Mouse (Mus musculus) yolk sac, embryonic 10.5 days (tissue): Measurements from ENCODE around the gene Naxd.

Source experiments
- DNase-seq: peaks from one replicate; pipeline ENCODE4 v3.0.0-alpha.2; 2017; ENCODE audit warnings: low spot score

Naxd gene

DNA sequence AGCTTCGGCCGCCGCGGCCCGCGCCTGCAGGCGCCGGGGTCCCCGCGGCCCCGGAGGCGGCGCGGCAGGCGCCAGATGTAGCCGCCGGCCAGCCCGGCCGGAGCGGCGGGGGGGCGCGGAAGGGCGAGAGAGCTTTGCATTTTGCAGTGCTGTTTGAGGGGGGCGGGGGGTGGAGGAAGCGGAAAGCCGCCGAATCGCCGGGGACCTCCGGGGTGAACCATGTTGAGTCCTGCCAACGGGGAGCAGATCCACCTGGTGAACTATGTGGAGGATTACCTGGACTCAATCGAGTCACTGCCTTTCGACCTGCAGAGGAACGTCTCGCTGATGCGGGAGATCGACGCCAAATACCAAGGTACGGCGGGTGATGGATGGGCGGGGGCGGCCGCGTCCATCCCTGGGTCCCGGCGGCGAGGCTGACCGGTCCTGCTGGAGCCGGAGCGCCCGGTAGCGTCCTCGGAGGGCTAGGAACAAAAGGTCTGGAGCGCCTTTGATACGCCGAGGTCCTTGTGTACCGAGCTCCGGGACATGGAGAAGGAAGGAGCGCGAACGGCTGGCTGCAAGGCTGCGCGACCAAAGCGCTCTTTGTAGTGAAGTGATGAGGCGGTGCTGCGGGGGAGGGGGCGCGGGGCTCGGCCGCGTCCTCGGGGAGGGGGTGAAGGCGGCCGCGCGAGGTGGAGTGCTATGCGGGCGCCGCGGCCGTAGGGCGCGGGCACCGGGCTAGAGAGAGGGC, 59.6 kb downstream of the Naxd start:
- DNase-seq: peak; percentile 49

GRCm38 (mm10) chr8:11557424-11557767, 60.1 kb downstream of the Naxd start:
- DNase-seq: no peak

- DNase-seq: peak; percentile 99
Observed at GRCm38 (mm10) chr8:11557768-11558629, 60.7 kb downstream of the Naxd start.

DNA sequence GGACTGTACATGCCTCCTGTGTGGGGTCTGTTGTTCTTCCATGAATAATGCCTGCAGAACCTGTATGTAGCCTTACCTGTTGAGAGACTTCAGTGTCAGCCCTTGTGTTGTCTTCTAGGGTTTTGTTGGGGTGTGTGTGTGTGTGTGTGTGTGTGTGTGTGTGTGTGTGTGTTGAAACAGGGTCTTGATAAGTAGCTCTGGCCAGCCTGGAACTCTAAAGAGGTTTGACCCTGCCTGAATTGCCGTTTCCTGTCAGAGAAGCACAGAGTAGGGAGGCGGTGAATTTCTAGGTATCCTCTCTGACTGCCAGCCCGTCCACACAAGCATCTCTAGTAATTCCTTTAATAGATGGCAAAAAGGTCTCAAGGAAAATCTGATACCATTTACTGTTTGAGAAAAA, 62.2 kb downstream of the Naxd start:
- DNase-seq: no peak

GRCm38 (mm10) chr8:11560220-11560619, 62.9 kb downstream of the Naxd start:
- no peak for DNase-seq

GRCm38 (mm10) chr8:11564236-11564635, 66.9 kb downstream of the Naxd start:
- DNase-seq: no peak
